Mouse (Mus musculus) neutrophil, adult 5-6 weeks (primary cell): Measurements from ENCODE around the gene Ahcyl1. TPM values are rescaled to one million over a fixed set of nuclear protein-coding genes. Genes with fewer than 3 reads are reported as not detected.

ENCODE experiments used
- ATAC-seq: fragments of 151-379, 151-347 bp; 2 replicates; pipeline ENCODE4 v1.8.0; 2017; ENCODE audit warnings: mild to moderate bottlenecking, moderate TSS enrichment; ENCODE audit not compliant: insufficient number of reproducible peaks, poor library complexity, low FRiP score, severe bottlenecking; ENCODE audit errors: extremely low read depth
- total RNA-seq: library from RNA; stranded (forward); fragments of 200-1000 nt; gene quantifications from 2 replicates; pipeline ENCODE4 v1.2.3, GENCODE M21; 2017

The Ahcyl1 gene
- total RNA-seq, 1 experiment from 2014 or later = 61.3 TPM

- ATAC-seq = no peak
Observed at GRCm38 (mm10) chr3:107625536-107625935, 70.8 kb downstream of the Ahcyl1 start.

GRCm38 (mm10) chr3:107624424-107624823 lies 71.9 kb downstream of the Ahcyl1 start:
- ATAC-seq = no peak

GRCm38 (mm10) chr3:107622537-107622936 lies 73.8 kb downstream of the Ahcyl1 start:
- ATAC-seq = no peak

- ATAC-seq = no peak
Observed at GRCm38 (mm10) chr3:107621286-107622075, 74.9 kb downstream of the Ahcyl1 start.

GRCm38 (mm10) chr3:107619911-107620310 lies 76.4 kb downstream of the Ahcyl1 start:
- no peak for ATAC-seq

- ATAC-seq = no peak
Observed at GRCm38 (mm10) chr3:107617800-107618199, 78.6 kb downstream of the Ahcyl1 start.

Other genes with a start within 250 kb of the Ahcyl1 start
- gene Kcnc4, start 237.0 kb downstream of the Ahcyl1 start, total RNA-seq = not detected in 2 replicates
- under 0.01 TPM in 1 of 2 replicates, not detected in the other for gene Slc6a17, start 178.5 kb downstream of the Ahcyl1 start, total RNA-seq
- gene Ubl4b, start 141.5 kb downstream of the Ahcyl1 start, total RNA-seq = not detected in 2 replicates
- gene Alx3, start 101.5 kb downstream of the Ahcyl1 start, total RNA-seq = not detected in 2 replicates
- gene Gm10961, start 65.2 kb downstream of the Ahcyl1 start, total RNA-seq = not detected in 2 replicates
- gene Strip1, start 64.9 kb downstream of the Ahcyl1 start, total RNA-seq = 33.5 and 41.1 TPM in 2 replicates
- 94.7 and 94.9 TPM in 2 replicates for gene Csf1, start 63.9 kb upstream of the Ahcyl1 start, total RNA-seq
- not detected in 2 replicates for gene Eps8l3, start 180.7 kb upstream of the Ahcyl1 start, total RNA-seq
- 0.93 and 1.5 TPM in 2 replicates for gene Gstm5, start 199.3 kb upstream of the Ahcyl1 start, total RNA-seq
- gene Gstm7, start 235.3 kb upstream of the Ahcyl1 start, total RNA-seq = not detected in 2 replicates
- gene Gstm6, start 247.2 kb upstream of the Ahcyl1 start, total RNA-seq = not detected in 2 replicates